25 mouse cellular contexts compared by ENCODE assay signal in the genomic region with DNA sequence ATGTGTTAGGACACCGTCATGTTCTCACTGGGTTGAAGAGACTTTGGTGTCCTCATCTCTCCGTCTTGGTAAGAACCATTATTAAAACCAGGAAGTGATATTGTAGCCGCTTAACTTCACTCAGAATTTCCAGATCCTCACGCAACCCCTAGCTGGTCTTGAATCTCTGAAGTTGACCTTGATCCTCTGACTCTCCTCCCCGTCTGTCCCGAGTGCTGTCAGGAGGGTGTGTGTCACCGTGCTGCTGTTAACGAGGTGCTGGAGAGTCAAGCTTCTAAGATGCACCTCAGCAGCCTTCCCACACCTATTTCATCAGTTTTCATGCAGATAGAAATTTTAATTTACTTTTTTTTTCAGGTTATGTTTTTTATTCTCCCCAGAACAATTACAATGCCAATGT. TPM values are rescaled to one million over a fixed set of nuclear protein-coding genes. Genes with fewer than 3 reads are reported as not detected.
DNase-seq lines count a peak whose midpoint lies in the region; ATAC-seq and TF ChIP-seq lines count a peak whose summit lies in the region.
"Had no signal": no experiment of that assay in that cellular context is flagged by ENCODE, and none has a peak within 500 bp of the region (broad histone marks: within the 10 kb centered on the region; RNA-seq: fewer than 3 reads in every experiment).

No protein-coding gene starts in this region.

- 0 out of 2 replicates have a peak overlapping the region, but pooled peaks have one; percentile 28 for H3K27ac ChIP-seq in heart, embryonic 13.5 days (replicated peaks)
- peak overlapping the region; percentile 77 for H3K27ac ChIP-seq in intestine, postnatal 0 days (ENCODE audit: low read depth, low read length)
- no peak overlapping the region; the same call in 1 of the 2 replicates for H3K27ac ChIP-seq in intestine, embryonic 16.5 days (ENCODE audit: low read length)
- H3K27ac ChIP-seq: embryonic facial prominence, embryonic 12.5 days; limb, embryonic 10.5 days; limb, embryonic 15.5 days; liver, embryonic 13.5 days; midbrain, embryonic 15.5 days; neural tube, embryonic 15.5 days had no signal

- H3K9ac ChIP-seq in heart, embryonic 13.5 days = no peak overlapping the region
- no peak overlapping the region for H3K9ac ChIP-seq in intestine, postnatal 0 days (ENCODE audit: low read depth, low read length)
- H3K9ac ChIP-seq in intestine, embryonic 16.5 days (ENCODE audit: low read depth, low read length) = no peak overlapping the region
- H3K9ac ChIP-seq: embryonic facial prominence, embryonic 12.5 days; limb, embryonic 15.5 days; liver, embryonic 13.5 days; midbrain, embryonic 15.5 days; neural tube, embryonic 15.5 days had no signal

- TF ChIP-seq CTCF in intestine, postnatal 0 days (IDR thresholded peaks at IDR 0.05; ENCODE audit: low read depth) = no peak

- no peak overlapping the region for H3K4me3 ChIP-seq in heart, embryonic 13.5 days
- H3K4me3 ChIP-seq in intestine, postnatal 0 days (ENCODE audit: low read depth, low read length) = no peak overlapping the region
- no peak overlapping the region for H3K4me3 ChIP-seq in intestine, embryonic 16.5 days (ENCODE audit: low read length)
- H3K4me3 ChIP-seq: embryonic facial prominence, embryonic 12.5 days; limb, embryonic 10.5 days; limb, embryonic 15.5 days; liver, embryonic 13.5 days; midbrain, embryonic 15.5 days; neural tube, embryonic 15.5 days had no signal

- no peak overlapping the region for H3K4me2 ChIP-seq in heart, embryonic 13.5 days
- H3K4me2 ChIP-seq in intestine, postnatal 0 days (replicated peaks; ENCODE audit: low read depth) = no peak overlapping the region
- H3K4me2 ChIP-seq in intestine, embryonic 16.5 days (ENCODE audit: low read depth, low read length) = no peak overlapping the region
- H3K4me2 ChIP-seq: embryonic facial prominence, embryonic 12.5 days; limb, embryonic 15.5 days; liver, embryonic 13.5 days; midbrain, embryonic 15.5 days; neural tube, embryonic 15.5 days had no signal

- ATAC-seq in heart, embryonic 13.5 days (ENCODE audit: extremely low read depth, insufficient number of reproducible peaks, low FRiP score, low TSS enrichment) = no peak
- ATAC-seq in intestine, postnatal 0 days = peak; percentile 47
- ATAC-seq in intestine, embryonic 16.5 days = no peak
- ATAC-seq: activated CD4-positive, CD25-positive, alpha-beta regulatory T cell, adult 4 months; forebrain, embryonic 14.5 days; midbrain, embryonic 15.5 days had no signal

- H3K27me3 ChIP-seq in heart, embryonic 13.5 days (replicated peaks) = no peaks in the 10 kb centered on the region
- H3K27me3 ChIP-seq in intestine, postnatal 0 days (replicated peaks; ENCODE audit: control insufficient read depth, insufficient read depth, low read length) = no peaks in the 10 kb centered on the region
- H3K27me3 ChIP-seq in intestine, embryonic 16.5 days (replicated peaks; ENCODE audit: control insufficient read depth, insufficient read depth, low read length) = no peaks in the 10 kb centered on the region
- no peaks in the 10 kb centered on the region for H3K27me3 ChIP-seq in splenic B cell, adult 2 months (ENCODE audit: control insufficient read depth, insufficient read depth, low read length, poor library complexity, severe bottlenecking)
- H3K27me3 ChIP-seq: CH12.LX; embryonic facial prominence, embryonic 12.5 days; limb, embryonic 15.5 days; liver, embryonic 13.5 days; midbrain, embryonic 15.5 days; neural tube, embryonic 15.5 days had no signal

- 59% methylated on average over 8 of the region's 8 CpGs for WGBS in heart, embryonic 13.5 days
- WGBS in intestine, postnatal 0 days = 65% methylated on average over 8 of the region's 8 CpGs
- WGBS in intestine, embryonic 16.5 days = 77% methylated on average over 8 of the region's 8 CpGs

- peaks cover 16% of the 10 kb centered on the region; the same call in 1 of the 2 replicates for H3K4me1 ChIP-seq in heart, embryonic 13.5 days
- H3K4me1 ChIP-seq in intestine, postnatal 0 days (replicated peaks; ENCODE audit: control insufficient read depth, insufficient read depth, low read length) = peaks cover 3% of the 10 kb centered on the region; the same call in 1 of the 2 replicates
- peaks cover 6% of the 10 kb centered on the region; the same call in 1 of the 2 replicates for H3K4me1 ChIP-seq in intestine, embryonic 16.5 days (ENCODE audit: control insufficient read depth, insufficient read depth, low read length)
- H3K4me1 ChIP-seq: embryonic facial prominence, embryonic 12.5 days; limb, embryonic 10.5 days; limb, embryonic 15.5 days; liver, embryonic 13.5 days; midbrain, embryonic 15.5 days; neural tube, embryonic 15.5 days had no signal

- peak; percentile 66 for DNase-seq in adrenal gland, adult 2 months
- DNase-seq in adrenal gland, adult 8-10 months = no peak
- DNase-seq in heart, adult 9 months (ENCODE audit: low spot score in 2 of 2) = no peak
- peak; percentile 44 for DNase-seq in splenic B cell, adult 2 months (ENCODE audit: low read depth, low spot score)
- DNase-seq in gastrocnemius, postnatal 4 days (ENCODE audit: low spot score in 2 of 2) = no peak
- DNase-seq: cerebellum, adult 11-12 months; cerebellum, adult 9-11 months; embryo, embryonic 11 days; kidney, postnatal 14 days; layer of hippocampus, adult 9-11 months; liver, embryonic 13.5 days; lung, postnatal 10 days; retina, postnatal 1 day; right cerebral cortex, postnatal 14 days had no signal

- no peaks in the 10 kb centered on the region for H3K9me3 ChIP-seq in heart, embryonic 13.5 days
- H3K9me3 ChIP-seq in intestine, postnatal 0 days (ENCODE audit: control insufficient read depth) = no peaks in the 10 kb centered on the region
- no peaks in the 10 kb centered on the region for H3K9me3 ChIP-seq in intestine, embryonic 16.5 days (ENCODE audit: control insufficient read depth, low read length)
- H3K9me3 ChIP-seq: embryonic facial prominence, embryonic 12.5 days; limb, embryonic 10.5 days; limb, embryonic 15.5 days; liver, embryonic 13.5 days; midbrain, embryonic 15.5 days; neural tube, embryonic 15.5 days had no signal

- H3K36me3 ChIP-seq in heart, embryonic 13.5 days = peaks cover 3% of the 10 kb centered on the region
- H3K36me3 ChIP-seq in intestine, postnatal 0 days (ENCODE audit: control insufficient read depth, insufficient read depth) = no peaks in the 10 kb centered on the region
- no peaks in the 10 kb centered on the region for H3K36me3 ChIP-seq in intestine, embryonic 16.5 days (ENCODE audit: control insufficient read depth, insufficient read depth, low read length)
- H3K36me3 ChIP-seq in splenic B cell, adult 2 months (ENCODE audit: control insufficient read depth, insufficient read depth, low read length, poor library complexity, severe bottlenecking) = peaks cover 3% of the 10 kb centered on the region
- H3K36me3 ChIP-seq: embryonic facial prominence, embryonic 12.5 days; limb, embryonic 10.5 days; midbrain, embryonic 15.5 days; neural tube, embryonic 15.5 days had no signal

RNA-seq across cellular contexts. Expression of gene Pxk, which starts 14.0 kb away (rescaled TPM):
- total RNA-seq in adrenal gland, adult 2 months (2021) = 10 to 100 TPM; 57.1 to 96.0 TPM
- 29.4 and 34.6 TPM in 2 replicates for polyA plus RNA-seq in adrenal gland, adult 2 months (2012; rRNA removed)
- total RNA-seq in adrenal gland, adult 8-10 months (2022) = 10 to 100 TPM; 62.3 to 72.3 (median 68.1) TPM
- 24.6 and 25.9 TPM in 2 replicates for polyA plus RNA-seq in heart, embryonic 13.5 days (2015; fragmentation: Nextera tagmentation; extraction: Ambion mirVana)
- 59.2 and 62.0 TPM in 2 replicates for polyA plus RNA-seq in intestine, postnatal 0 days (2015; fragmentation: Nextera tagmentation; extraction: Ambion mirVana)
- polyA plus RNA-seq in intestine, embryonic 16.5 days (2015; fragmentation: Nextera tagmentation; extraction: Ambion mirVana) = 40.4 and 44.3 TPM in 2 replicates
- total RNA-seq in gastrocnemius, postnatal 4 days (2021) = 10 to 100 TPM; 17.3 to 17.4 TPM

RNA-seq across cellular contexts. Expression of gene Rpp14, which starts 31.9 kb away (rescaled TPM):
- total RNA-seq in adrenal gland, adult 2 months (2021) = 10 to 100 TPM; 38.8 to 39.0 TPM
- 4.3 and 6.4 TPM in 2 replicates for polyA plus RNA-seq in adrenal gland, adult 2 months (2012; rRNA removed)
- 10 to 100 TPM; 35.2 to 44.8 (median 41.3) TPM for total RNA-seq in adrenal gland, adult 8-10 months (2022)
- polyA plus RNA-seq in heart, embryonic 13.5 days (2015; fragmentation: Nextera tagmentation; extraction: Ambion mirVana) = 35.4 and 38.1 TPM in 2 replicates
- 34.0 and 34.3 TPM in 2 replicates for polyA plus RNA-seq in intestine, postnatal 0 days (2015; fragmentation: Nextera tagmentation; extraction: Ambion mirVana)
- polyA plus RNA-seq in intestine, embryonic 16.5 days (2015; fragmentation: Nextera tagmentation; extraction: Ambion mirVana) = 44.2 and 54.9 TPM in 2 replicates
- total RNA-seq in gastrocnemius, postnatal 4 days (2021) = 10 to 100 TPM; 18.0 to 21.9 TPM

Comparison
In these comparisons a context has a peak if more than half of its experiments do, and no peak if none do; other contexts are left out.
1. DNase-seq: peak in adrenal gland, adult 2 months (single experiment) and splenic B cell, adult 2 months (single experiment); none in adrenal gland, adult 8-10 months (single experiment), heart, adult 9 months (0 of 2) and gastrocnemius, postnatal 4 days (0 of 2).